Mouse (Mus musculus): ENCODE measurements around the gene Zfp750. TPM values are rescaled to one million over a fixed set of nuclear protein-coding genes. Genes with fewer than 3 reads are reported as not detected.
A peak's percentile ranks its signal among the peaks of the same experiment; 100 is the strongest.

Zfp750 gene
- polyA plus RNA-seq, 1 experiment from 2014 or later, result 9.9 TPM

GRCm38 (mm10) chr11:121522156-121522762, 3.1 kb upstream of the Zfp750 start:
- Histone ChIP-seq H3K27me3 (replicated peaks; ENCODE audit: control insufficient read depth, insufficient read depth, low read length) (no peaks in the 10 kb centered on the region), H3K27ac (replicated peaks; ENCODE audit: low read depth, low read length) (no peak overlapping the region), H3K36me3 (ENCODE audit: control insufficient read depth, insufficient read depth, low read length) (no peaks in the 10 kb centered on the region), H3K4me3 (ENCODE audit: low read depth, low read length) (no peak overlapping the region), H3K9ac (ENCODE audit: low read depth, low read length) (no peak overlapping the region), H3K4me1 (ENCODE audit: control insufficient read depth, insufficient read depth, low read length) (no peaks in the 10 kb centered on the region; the same call in 1 of the 2 replicates), H3K4me2 (ENCODE audit: low read depth, low read length) (no peak overlapping the region), H3K9me3 (ENCODE audit: control insufficient read depth, low read length) (no peaks in the 10 kb centered on the region)
- WGBS, result 72% methylated on average over 4 of the region's 4 CpGs
- DNase-seq (ENCODE audit: low spot score), result no peak
- ATAC-seq (ENCODE audit: low read depth), result no peak

GRCm38 (mm10) chr11:121520761-121521160, 1.6 kb upstream of the Zfp750 start:
- Histone ChIP-seq H3K27ac (replicated peaks; ENCODE audit: low read depth, low read length) (no peak overlapping the region), H3K4me3 (ENCODE audit: low read depth, low read length) (no peak overlapping the region), H3K4me2 (ENCODE audit: low read depth, low read length) (no peak overlapping the region), H3K27me3 (replicated peaks; ENCODE audit: control insufficient read depth, insufficient read depth, low read length) (no peaks in the 10 kb centered on the region), H3K9ac (ENCODE audit: low read depth, low read length) (no peak overlapping the region), H3K36me3 (ENCODE audit: control insufficient read depth, insufficient read depth, low read length) (no peaks in the 10 kb centered on the region), H3K9me3 (ENCODE audit: control insufficient read depth, low read length) (no peaks in the 10 kb centered on the region), H3K4me1 (ENCODE audit: control insufficient read depth, insufficient read depth, low read length) (no peaks in the 10 kb centered on the region; the same call in 1 of the 2 replicates)
- DNase-seq (ENCODE audit: low spot score) (no peak), ATAC-seq (ENCODE audit: low read depth) (no peak)
- WGBS, result 80% methylated on average over 2 of the region's 2 CpGs

GRCm38 (mm10) chr11:121519703-121520102, 570 bp upstream of the Zfp750 start:
- no peak overlapping the region for H3K9ac ChIP-seq (ENCODE audit: low read depth, low read length)
- ATAC-seq (ENCODE audit: low read depth) (no peak), DNase-seq (ENCODE audit: low spot score) (no peak)
- no peak overlapping the region for H3K4me2 ChIP-seq (ENCODE audit: low read depth, low read length)
- no peaks in the 10 kb centered on the region for H3K36me3 ChIP-seq (ENCODE audit: control insufficient read depth, insufficient read depth, low read length)
- WGBS, result 82% methylated on average over 7 of the region's 7 CpGs
- H3K27ac ChIP-seq (replicated peaks; ENCODE audit: low read depth, low read length), result no peak overlapping the region
- no peaks in the 10 kb centered on the region for H3K9me3 ChIP-seq (ENCODE audit: control insufficient read depth, low read length)
- H3K27me3 ChIP-seq (replicated peaks; ENCODE audit: control insufficient read depth, insufficient read depth, low read length), result no peaks in the 10 kb centered on the region
- no peak overlapping the region for H3K4me3 ChIP-seq (ENCODE audit: low read depth, low read length)
- no peaks in the 10 kb centered on the region; the same call in 1 of the 2 replicates for H3K4me1 ChIP-seq (ENCODE audit: control insufficient read depth, insufficient read depth, low read length)

DNA sequence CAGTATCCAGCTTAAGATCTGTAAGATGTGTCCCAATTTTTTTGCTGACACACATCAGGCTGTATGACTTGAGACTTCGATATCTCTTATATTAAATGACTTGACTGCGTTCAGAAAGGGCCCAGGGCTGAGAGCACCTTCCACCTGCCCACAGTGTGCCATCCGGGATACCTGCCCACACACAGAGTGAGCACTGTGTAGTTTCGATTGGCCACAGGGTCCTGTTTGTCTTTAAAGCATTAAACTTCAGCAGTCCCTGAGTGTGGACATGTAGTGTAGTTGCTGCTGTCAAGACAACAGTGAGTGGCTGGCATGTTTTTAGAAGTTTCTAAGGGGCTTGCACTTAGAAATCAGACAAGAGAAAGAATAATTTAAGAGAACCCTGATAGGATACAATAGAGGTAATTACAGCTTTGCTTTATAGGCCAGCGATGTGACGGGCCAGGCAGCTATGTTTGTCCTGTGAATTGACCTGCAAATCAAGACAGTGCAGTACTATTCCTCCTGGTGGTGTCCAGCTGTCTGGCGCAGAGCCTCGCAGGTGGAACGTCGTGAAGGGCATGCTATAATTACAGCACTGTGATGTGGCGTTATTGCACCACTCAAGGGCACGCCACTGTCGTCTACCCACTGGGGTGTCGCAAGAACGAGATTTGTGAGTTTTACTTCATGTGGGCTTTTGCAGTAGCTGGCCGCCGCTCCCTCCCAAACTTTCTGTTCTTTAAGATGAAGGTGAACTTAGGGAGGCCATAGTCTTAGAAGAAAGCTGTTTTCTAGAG, 1.3 kb downstream of the Zfp750 start:
- no peak overlapping the region for H3K27ac ChIP-seq (replicated peaks; ENCODE audit: low read depth, low read length)
- 74% methylated on average over 17 of the region's 17 CpGs for WGBS

GRCm38 (mm10) chr11:121516906-121517305, 2.2 kb downstream of the Zfp750 start:
- Histone ChIP-seq H3K4me1 (ENCODE audit: control insufficient read depth, insufficient read depth, low read length) (no peaks in the 10 kb centered on the region), H3K27me3 (replicated peaks; ENCODE audit: control insufficient read depth, insufficient read depth, low read length) (no peaks in the 10 kb centered on the region), H3K9ac (ENCODE audit: low read depth, low read length) (no peak overlapping the region), H3K9me3 (ENCODE audit: control insufficient read depth, low read length) (no peaks in the 10 kb centered on the region), H3K4me3 (ENCODE audit: low read depth, low read length) (no peak overlapping the region), H3K27ac (replicated peaks; ENCODE audit: low read depth, low read length) (no peak overlapping the region), H3K4me2 (ENCODE audit: low read depth, low read length) (no peak overlapping the region; the same call in none of the 2 replicates), H3K36me3 (ENCODE audit: control insufficient read depth, insufficient read depth, low read length) (no peaks in the 10 kb centered on the region)
- DNase-seq (ENCODE audit: low spot score) (no peak), ATAC-seq (ENCODE audit: low read depth) (no peak)
- WGBS, result 82% methylated on average over 3 of the region's 3 CpGs

More for the DNA sequence above, 1.3 kb downstream of the Zfp750 start:
- ATAC-seq (ENCODE audit: low read depth), result no peak
- H3K27me3 ChIP-seq (replicated peaks; ENCODE audit: control insufficient read depth, insufficient read depth, low read length), result no peaks in the 10 kb centered on the region
- no peak for DNase-seq (ENCODE audit: low spot score)
- H3K4me2 ChIP-seq (ENCODE audit: low read depth, low read length), result peak overlapping the region; percentile 26; the same call in 1 of the 2 replicates
- H3K36me3 ChIP-seq (ENCODE audit: control insufficient read depth, insufficient read depth, low read length), result no peaks in the 10 kb centered on the region
- no peaks in the 10 kb centered on the region for H3K9me3 ChIP-seq (ENCODE audit: control insufficient read depth, low read length)
- H3K4me1 ChIP-seq (ENCODE audit: control insufficient read depth, insufficient read depth, low read length), result no peaks in the 10 kb centered on the region; the same call in 1 of the 2 replicates
- H3K4me3 ChIP-seq (ENCODE audit: low read depth, low read length), result peak overlapping the region; percentile 6; the same call in 1 of the 2 replicates
- H3K9ac ChIP-seq (ENCODE audit: low read depth, low read length), result no peak overlapping the region; the same call in 1 of the 2 replicates

DNA sequence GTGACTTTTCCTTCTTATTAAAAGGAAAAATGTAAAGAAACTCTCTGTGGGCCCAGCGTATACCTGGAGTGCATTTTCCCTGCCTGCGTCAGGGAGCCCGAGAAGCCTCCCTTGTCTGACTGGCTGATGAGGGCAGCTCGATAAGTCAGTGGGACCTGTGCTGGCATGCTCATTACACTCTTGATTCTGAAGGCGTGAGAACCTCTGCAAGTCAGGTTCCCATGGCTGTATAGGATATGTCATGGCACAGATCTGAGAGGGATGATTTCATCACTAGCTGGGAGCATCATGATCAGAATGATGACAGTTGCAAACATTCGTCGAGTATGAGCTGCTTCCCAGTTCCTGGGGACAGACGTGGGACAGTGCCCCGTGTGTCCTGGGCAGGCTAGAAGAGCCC, 3.1 kb downstream of the Zfp750 start:
- no peak overlapping the region; the same call in 1 of the 2 replicates for H3K27ac ChIP-seq (replicated peaks; ENCODE audit: low read depth, low read length)
- H3K9ac ChIP-seq (ENCODE audit: low read depth, low read length), result no peak overlapping the region
- peak; percentile 64 for DNase-seq (ENCODE audit: low spot score)
- ATAC-seq (ENCODE audit: low read depth), result no peak
- no peaks in the 10 kb centered on the region for H3K4me1 ChIP-seq (ENCODE audit: control insufficient read depth, insufficient read depth, low read length)
- WGBS, result 69% methylated on average over 9 of the region's 9 CpGs
- no peaks in the 10 kb centered on the region for H3K27me3 ChIP-seq (replicated peaks; ENCODE audit: control insufficient read depth, insufficient read depth, low read length)
- H3K36me3 ChIP-seq (ENCODE audit: control insufficient read depth, insufficient read depth, low read length), result no peaks in the 10 kb centered on the region
- no peaks in the 10 kb centered on the region for H3K9me3 ChIP-seq (ENCODE audit: control insufficient read depth, low read length)
- no peak overlapping the region for H3K4me2 ChIP-seq (ENCODE audit: low read depth, low read length)
- no peak overlapping the region for H3K4me3 ChIP-seq (ENCODE audit: low read depth, low read length)

DNA sequence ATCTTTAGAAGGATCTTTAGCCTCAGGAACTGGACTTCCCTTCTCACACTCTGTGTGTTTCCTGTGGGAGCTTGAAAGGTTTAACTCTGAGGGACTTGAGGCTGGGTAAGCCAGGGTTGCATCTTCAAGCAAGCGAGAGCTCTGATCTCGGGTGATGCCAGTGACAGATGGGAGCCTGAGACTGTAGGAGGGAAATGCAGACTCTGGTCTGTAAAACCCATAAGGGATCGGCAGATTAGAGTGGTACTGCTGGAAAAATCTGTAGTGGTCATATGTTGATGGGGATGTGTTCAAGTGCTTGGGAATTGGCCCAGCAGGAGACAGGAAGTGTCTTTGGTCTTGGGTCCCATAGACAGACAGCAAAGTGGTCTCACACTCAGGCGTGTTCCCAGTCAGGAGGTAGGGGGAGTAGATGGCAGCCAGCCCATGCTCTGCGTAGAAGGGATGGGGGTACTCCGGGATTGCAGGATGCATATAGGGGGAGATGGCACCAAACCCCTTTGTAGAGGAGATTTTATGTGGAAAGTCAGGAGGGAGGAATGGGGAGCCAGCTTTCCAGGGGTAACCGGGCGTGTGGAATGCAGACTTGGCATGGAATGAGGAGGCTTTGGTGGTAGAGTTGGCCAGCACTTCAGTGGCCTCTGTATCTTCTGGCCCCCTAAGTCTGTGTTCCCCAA, 6.1 kb downstream of the Zfp750 start:
- DNase-seq (ENCODE audit: low spot score) (no peak), ATAC-seq (ENCODE audit: low read depth) (no peak)
- Histone ChIP-seq H3K9me3 (ENCODE audit: control insufficient read depth, low read length) (no peaks in the 10 kb centered on the region), H3K27me3 (replicated peaks; ENCODE audit: control insufficient read depth, insufficient read depth, low read length) (no peaks in the 10 kb centered on the region), H3K27ac (replicated peaks; ENCODE audit: low read depth, low read length) (no peak overlapping the region), H3K4me2 (ENCODE audit: low read depth, low read length) (no peak overlapping the region), H3K4me1 (ENCODE audit: control insufficient read depth, insufficient read depth, low read length) (no peaks in the 10 kb centered on the region), H3K4me3 (ENCODE audit: low read depth, low read length) (no peak overlapping the region), H3K36me3 (ENCODE audit: control insufficient read depth, insufficient read depth, low read length) (no peaks in the 10 kb centered on the region), H3K9ac (ENCODE audit: low read depth, low read length) (no peak overlapping the region)
- WGBS, result 88% methylated on average over 6 of the region's 8 CpGs

- ATAC-seq (ENCODE audit: low read depth), result no peak
- H3K4me2 ChIP-seq (ENCODE audit: low read depth, low read length), result no peak overlapping the region
Measured at GRCm38 (mm10) chr11:121510512-121511246, 8.5 kb downstream of the Zfp750 start.

More at GRCm38 (mm10) chr11:121510512-121511246, 8.5 kb downstream of the Zfp750 start:
- Histone ChIP-seq H3K9ac (ENCODE audit: low read depth, low read length) (no peak overlapping the region), H3K27me3 (replicated peaks; ENCODE audit: control insufficient read depth, insufficient read depth, low read length) (no peaks in the 10 kb centered on the region), H3K4me1 (ENCODE audit: control insufficient read depth, insufficient read depth, low read length) (no peaks in the 10 kb centered on the region), H3K9me3 (ENCODE audit: control insufficient read depth, low read length) (no peaks in the 10 kb centered on the region), H3K27ac (replicated peaks; ENCODE audit: low read depth, low read length) (no peak overlapping the region), H3K36me3 (ENCODE audit: control insufficient read depth, insufficient read depth, low read length) (no peaks in the 10 kb centered on the region), H3K4me3 (ENCODE audit: low read depth, low read length) (no peak overlapping the region)
- 70% methylated on average over 9 of the region's 9 CpGs for WGBS
- no peak for DNase-seq (ENCODE audit: low spot score)
